Mouse (Mus musculus) forelimb bud, embryonic 11.5 days (tissue): ENCODE measurements around the gene Copg1.

Experiments used
- DNase-seq: peaks from one replicate; pipeline ENCODE4 v3.0.0-alpha.2; 2012; ENCODE audit warnings: low read depth, low spot score

The Copg1 gene

DNA sequence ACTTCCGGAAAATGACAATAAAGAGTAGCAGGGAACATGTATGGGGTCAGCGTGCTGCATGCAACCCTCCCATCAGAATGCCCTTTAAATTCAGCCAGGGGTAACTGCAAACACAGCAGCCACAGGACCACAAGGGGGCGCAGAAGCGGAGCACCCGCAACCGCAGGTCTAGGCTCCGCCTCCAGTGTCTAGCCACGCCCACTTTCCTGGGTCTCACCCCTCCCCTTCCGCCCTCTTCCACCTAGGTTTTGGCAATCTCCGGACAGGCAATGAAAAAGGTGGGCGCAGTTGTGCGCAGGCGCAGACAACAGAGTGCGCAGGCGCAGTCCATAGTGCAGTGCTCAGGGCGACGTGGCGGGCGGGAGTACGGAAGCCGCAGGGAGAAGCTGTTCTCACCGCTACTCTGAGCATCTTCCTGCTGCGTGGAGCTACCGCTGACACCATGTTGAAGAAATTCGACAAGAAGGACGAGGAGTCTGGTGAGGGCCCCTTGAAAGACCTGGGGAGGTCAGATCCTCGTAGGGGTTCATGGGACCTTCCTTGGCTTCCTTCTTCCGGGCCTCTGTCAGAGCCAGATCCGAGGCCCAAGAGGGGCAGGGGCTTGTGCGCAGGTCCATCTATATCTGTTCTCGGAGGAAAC is at the start of gene Copg1:
TSS of gene Copg1 (plus strand) at position 221 of the 640 bp plus-strand sequence.
- DNase-seq, result peak; percentile 100

DNA sequence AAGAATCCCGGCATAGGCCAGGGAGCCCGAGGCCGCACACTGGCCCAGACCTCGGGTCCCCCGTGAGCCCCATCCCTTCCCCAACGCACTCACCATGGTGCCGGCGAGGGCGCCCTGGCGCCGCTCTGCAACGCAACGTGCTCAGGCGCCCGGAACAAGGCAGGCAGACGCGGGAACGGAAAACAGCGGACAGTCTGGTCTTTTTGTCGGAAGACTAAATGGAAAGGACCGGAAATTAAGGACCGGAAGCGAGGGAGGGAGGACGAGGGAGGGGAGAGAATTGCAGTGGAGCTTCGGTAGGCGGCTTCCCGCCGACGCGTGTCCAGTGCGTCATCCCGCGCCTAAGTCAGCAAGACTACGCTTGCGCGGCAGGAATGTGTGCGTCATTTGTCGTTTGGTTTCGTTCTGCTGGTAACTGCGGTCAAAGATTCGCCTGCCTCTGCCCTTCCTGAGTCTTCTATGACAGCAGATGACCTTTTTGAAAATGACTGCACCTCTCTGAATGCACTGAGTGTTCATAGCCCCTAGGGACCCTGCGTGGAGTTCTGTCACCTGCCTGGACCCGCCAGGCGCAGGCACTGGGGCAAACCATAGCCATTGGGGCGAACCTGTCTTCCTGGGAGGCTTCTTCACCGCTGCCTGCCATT is 48.9 kb upstream of the Copg1 start, which contains the start of gene Isy1:
TSS of gene Isy1 (minus strand) at position 248 of the 647 bp plus-strand sequence.
- peak; percentile 98 for DNase-seq

DNA sequence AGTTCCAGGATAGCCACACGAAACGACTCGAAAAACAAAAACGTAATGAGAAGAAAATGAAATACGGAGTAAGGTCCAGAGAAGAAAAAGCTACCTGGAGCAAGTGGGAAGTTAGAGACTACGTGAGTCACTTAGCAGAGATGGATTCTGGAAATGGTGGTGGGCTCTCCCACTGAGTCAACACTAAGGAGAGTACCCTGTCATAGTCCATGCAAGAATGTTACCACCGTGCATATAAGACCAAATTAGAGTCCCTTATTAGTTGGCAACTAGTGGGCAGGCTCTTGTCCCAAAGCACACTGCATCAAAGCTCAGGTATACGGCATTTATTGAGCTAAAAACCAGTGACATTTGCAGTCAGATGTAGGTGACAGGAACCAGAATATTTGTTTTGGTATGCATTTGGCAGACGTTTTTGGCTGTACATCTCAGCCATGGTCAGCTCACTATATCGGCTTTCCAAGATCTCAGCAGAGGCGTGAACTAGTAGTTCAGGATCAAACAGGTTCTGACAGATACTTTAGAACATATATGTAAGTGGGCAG is 47.7 kb upstream of the Copg1 start:
- DNase-seq, result no peak

DNA sequence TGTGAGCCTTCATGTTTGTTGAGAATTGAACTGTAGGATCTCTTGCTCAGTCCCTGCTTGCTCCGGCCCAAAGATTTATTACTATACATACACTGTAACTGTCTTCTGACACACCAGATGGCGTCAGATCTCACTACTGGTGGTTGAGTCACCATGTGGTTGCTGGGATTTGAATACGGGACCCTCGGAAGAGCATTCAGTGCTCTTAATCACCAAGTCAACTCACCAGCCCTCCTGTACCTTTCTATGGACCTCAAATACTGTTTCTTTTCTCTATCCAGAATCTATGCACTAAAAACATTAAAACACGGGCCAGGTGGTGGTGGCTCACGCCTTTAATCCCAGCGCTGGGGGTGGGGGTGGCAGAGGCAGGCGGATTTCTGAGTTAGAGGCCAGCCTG is 46.0 kb upstream of the Copg1 start:
- DNase-seq, result no peak

DNA sequence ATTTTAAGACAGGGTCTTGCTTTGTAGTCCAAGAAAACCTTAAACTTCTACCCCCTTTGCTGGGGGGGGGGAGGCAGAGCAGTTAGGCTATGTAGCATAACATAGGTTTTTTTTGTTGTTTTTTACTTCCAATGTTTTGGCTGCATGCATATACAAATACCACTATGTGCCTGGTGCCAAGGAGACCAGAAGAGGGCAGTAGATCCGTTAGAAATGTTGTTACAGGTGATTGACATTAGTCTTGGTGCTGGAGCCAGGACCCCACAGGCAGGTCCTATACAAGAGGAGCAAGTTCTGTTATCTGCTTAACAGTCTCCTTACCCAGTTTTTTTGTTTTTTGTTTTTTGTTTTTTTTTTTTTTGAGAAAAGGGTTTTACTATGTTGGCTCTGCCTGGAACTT is 45.4 kb upstream of the Copg1 start:
- no peak for DNase-seq

DNA sequence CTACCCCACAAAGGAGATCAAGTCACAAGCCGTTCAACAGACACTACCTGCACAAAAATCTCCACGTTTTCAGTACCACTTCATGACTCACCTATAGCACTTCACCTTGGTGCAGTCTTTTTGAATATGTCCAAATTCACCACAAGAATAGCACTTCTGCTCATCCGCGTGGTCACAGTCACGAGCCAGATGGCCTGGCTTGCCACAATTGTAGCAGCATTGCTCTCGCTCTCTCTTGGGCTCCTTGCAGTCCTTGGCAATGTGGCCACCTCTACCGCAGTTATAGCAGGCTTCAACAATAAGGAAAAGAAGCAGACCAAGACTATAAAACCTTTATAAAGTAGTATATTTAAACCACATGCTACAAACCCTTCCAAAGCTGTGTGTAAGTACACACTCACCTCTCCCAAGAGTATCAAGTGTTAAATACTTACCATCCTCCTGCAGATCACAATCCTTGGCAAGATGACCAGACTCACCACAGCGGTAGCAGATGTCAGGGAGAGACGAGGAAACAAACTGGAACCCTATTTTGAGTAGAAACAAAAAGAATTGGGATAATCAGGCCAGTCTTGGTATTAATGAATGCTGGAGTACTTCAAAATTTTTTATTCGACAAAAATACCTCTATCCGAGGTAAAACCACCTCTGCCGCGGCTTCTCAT is 42.5 kb upstream of the Copg1 start:
- no peak for DNase-seq

DNA sequence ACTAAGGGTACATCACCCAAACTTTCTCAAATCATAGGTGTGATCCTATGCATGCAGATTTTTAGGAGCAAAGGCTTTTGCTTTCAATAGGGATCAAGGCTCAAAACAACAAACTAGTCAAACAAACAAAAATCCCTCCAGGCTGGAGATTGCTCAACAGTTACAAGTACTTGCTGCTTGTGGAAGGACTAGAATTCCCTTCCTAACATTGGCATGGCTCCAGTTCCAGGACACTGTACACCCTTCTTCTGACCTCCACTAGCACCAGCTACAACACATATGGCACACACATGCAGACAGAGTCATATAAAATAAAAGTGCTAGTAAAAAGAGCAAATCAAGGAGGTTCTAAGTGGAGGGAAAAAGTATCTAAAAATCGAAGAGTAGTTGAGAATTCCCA is 40.8 kb upstream of the Copg1 start:
- DNase-seq, result no peak

DNA sequence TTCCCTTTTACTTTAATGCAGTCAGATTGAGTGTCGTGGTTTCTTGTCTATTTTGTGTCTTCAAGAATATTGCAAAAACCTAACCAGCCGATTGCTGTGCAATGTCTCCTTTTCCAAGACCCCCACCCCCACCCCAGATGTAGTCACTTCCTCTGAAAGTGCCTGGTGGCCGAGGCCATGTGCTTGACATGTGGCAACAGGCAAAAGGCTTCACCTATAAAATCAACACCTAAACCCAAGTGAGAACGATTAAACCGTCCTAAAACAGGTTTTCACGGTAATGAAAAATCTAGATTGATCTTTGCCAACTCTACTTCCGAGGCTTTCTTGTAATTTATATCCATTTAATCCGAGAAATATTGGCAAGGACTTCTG is 37.8 kb upstream of the Copg1 start:
- peak; percentile 69 for DNase-seq

DNA sequence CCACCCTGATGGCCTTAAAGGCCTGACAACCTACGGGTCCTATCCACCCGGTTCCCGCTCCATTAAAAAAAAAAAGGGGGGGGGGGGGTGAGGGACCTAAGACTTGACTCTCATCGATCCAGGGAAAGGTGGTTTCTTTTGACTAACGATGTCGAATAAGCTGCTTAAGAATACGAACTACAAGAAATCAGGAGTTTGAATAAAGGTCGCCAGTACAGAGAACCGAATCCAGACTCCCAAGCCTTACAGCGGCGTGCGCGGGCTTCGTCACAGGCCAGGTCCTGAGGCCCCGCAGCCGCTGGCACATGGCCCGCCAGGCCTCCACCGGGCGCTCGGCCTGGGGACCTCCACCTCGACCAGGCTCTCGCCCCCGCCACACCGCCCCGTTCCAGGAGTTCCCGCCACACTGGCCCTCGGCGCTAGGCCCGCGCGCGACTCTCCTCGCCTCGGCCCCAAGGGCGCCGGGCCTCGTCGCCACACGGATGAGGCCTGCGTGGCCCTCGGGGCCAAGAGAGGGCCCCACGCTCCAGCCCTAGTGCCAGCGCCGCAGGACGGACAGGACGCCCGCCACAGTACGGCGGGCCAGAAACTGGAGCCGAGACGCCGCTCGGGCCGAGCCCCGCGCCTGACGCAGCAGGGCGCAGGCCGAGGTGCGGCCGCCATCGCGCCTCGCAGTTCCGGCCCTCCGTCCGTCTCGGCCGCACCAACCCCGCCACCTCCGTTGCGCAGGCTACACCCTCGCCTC is 37.3 kb upstream of the Copg1 start:
- peak; percentile 37 for DNase-seq

DNA sequence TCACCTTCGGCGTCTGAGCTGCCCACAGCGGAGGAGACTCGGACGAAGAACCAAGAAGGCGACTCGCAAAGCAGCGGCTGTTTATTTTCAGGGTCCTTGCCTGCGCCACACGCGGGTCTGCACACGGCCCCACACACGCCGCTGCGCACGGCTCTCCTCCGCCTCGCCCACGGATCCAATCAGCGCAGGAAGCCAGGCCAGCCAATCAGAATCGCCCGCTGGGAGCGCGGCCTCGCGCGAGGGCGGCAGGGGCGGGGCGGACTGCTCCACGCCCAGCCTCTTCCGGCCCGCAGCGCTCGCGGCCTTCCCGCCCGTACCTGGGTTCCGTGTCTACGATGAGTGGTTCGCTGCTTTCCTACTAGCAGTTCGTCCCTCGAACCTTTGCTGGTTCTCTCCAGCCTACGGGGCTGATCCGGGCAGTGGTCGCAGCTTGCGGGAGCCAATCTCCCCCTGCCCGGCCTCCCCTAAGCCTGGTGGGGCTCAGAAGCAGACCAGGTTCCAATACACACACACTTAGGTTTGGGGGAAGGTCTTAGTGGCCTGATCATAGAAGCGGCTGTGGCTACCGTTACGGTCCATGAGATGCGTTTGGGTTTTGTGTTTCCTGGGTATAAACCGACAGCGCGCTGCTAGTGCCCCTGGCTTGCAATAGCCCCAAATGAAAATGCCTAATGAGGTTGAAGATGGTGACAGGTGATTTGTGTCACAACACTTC is 36.6 kb upstream of the Copg1 start, which contains the start of gene Cnbp:
TSS of gene Cnbp (minus strand) at position 207 of the 715 bp plus-strand sequence.
- peak; percentile 97 for DNase-seq

DNA sequence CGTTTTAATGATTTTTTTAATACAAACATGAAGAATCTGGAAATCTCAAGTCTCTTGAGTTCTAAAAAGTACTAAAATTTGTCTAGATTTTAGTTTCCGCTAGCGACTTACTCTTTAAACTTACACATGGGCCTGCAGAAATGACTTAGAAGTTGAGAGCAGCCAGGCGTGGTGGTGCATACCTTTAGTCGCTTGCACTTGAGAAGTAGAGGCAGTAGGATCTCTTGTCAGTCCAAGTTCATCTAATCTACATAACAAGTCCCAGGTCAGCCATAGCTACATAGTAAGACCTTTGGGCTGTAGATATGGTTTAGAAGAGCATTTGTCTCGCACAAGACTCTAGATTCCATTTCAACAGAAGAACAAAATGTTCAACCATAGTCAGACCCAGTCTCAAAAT is 35.7 kb upstream of the Copg1 start:
- no peak for DNase-seq

DNA sequence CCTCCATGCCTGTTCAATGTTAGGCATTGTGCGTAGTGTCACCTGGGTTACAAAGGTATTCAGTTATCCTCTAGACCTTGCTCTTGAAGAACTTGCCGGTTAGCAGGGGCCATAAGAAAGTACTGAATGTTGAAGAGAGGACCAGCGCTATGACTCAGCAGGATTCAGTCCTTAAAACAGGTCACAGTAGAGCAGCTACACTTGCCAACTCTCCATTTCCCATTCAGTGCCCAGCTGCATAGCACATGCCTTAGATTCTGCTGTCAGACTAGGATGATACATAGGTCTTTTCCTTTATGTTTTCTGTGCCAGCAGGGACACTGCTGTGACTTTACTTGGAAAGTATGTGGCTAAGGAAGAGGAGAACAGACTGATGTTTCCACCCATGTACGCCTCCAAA is 34.2 kb upstream of the Copg1 start:
- DNase-seq, result no peak

DNA sequence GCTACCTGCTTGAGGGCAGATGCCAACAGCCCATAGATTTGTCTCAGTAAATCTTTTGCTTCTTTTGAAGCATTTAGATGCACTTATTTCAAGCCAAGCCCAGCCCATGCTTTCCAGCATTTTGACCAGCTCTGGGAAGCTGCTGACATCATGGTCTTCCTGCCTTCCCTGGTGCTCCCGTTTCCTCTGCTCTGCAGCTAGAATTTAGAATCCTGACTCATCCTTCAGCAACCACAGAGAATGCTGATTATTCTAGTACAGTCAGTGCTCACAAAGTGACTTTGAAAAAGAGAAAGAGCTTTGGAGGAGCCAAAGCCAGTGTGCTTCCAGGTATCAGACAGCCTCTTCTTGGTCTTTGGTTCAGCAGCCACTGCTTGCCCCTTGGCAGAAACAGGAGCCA is 30.5 kb upstream of the Copg1 start:
- DNase-seq, result no peak

DNA sequence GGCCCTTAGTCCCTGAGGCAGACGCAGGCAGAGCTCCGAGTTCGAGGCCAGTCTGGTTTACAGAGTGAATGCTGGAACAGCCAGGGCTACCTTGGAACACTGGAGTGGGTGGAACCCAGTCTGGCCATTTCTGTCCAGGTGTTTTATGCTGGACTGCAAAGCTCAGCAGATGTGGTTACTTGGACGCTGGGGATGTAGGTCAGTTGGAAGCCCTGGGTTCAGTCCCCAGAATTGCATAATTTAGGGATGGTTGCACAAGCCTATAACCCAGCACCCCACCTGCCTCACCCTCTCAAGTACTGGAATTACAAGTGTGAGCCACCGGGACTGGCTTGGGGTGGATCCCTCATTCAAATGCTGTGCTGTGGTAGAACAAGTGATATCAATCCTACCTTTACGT is 21.4 kb upstream of the Copg1 start:
- no peak for DNase-seq

DNA sequence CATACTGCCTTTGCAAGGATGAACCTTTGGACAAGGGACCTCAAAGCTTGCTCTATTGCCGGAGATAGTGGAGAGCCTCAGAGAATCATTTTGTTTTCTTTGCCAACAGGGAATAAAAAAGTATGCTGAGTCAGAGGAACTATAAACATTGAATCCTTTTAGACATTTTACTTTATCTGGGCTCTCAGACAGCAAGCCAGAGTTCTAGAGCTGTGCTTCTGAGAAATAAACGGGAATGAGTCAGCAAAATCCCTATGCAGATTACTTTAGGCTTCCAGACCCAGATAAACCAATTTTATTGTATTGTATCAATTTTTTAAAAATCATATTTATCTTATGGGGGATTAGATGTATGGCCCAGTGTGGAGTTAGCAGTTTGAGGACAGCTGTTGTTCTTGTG is 20.4 kb upstream of the Copg1 start:
- no peak for DNase-seq

DNA sequence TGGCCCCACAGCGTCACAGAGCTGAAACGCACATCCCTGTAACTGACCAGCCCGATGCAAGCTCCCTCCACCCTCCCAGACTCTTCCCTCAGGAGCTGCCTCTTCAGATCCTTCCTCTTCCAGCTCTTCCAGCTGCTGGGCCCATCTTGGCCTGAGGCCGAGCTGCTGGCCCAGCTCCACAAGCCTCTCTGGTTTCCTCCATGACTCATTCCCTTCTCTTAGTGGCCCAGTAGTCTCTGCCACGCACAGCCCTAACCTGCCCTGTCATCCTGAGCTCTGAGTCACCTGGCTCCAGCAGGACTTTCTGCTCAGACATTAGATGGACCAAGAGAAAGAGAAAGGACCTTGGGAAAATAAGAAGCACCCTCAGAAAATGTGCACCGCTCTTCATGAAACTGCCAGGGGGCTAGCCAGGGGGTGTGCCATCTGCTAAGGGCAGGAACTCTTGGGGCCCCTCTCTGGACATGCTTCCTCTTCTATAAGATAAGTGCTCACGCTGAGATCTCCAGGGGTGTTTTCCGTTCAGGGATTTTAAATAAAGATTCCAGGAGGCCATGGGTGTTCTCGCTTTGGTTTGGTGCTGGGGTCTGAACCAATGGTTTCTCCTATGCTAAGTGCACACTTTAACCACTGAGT is 18.6 kb upstream of the Copg1 start:
- DNase-seq, result no peak

DNA sequence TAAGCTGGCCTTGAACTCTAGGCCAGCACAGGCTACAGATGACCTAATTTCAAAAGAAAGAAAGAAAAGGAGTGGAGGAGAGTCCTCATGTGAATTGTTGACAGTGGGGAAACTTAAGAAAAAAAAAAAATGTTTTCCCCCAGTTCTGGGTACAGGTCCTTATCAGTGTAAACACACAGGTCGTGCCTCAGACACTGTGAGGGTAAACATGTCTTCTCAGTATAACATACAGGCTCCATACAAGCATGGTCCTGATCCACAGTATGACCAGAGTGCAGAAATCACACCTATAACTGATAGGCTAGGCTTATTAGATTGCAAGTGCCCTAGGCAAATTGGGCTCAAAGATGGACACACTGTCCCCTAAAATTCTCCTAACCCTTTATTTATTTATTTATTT is 17.2 kb upstream of the Copg1 start:
- no peak for DNase-seq

DNA sequence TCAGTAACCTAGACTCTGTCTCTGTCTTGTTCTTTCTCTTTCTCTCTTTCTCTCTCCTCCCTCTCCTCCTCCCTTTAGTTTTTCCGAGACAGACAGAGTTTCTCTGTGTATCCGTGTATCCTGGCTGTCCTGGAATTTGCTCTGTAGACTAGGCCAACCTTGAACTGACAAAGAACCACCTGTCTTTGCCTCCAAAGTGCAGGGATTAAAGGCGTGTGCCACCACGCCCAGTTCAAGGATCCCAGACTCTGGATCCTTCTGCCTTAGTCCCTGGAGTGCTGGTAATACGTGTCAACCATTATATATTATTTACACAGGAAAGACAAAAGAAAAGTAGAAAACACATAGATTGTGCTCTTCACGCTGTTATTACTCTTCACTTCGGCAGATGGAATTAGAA is 16.4 kb upstream of the Copg1 start:
- DNase-seq, result no peak

DNA sequence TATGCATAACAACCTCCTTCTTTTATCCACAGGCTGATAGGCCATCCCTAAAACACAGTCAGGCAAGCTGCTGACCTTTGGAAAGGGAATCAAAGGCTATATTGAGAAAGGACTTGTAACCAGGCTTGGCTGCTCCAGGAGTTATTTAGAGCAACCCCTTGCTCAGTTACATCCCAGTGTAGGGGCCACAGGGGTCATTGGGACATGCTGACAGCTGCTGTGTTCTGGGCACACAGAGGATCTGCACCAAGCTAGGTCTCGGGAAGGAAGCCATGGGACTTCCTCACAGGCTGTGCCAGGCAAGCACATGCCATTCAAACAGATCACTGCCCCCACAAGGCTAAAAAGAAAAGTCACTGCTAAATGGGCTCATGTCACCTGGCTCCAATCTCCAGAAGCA is 14.5 kb upstream of the Copg1 start:
- DNase-seq, result no peak

DNA sequence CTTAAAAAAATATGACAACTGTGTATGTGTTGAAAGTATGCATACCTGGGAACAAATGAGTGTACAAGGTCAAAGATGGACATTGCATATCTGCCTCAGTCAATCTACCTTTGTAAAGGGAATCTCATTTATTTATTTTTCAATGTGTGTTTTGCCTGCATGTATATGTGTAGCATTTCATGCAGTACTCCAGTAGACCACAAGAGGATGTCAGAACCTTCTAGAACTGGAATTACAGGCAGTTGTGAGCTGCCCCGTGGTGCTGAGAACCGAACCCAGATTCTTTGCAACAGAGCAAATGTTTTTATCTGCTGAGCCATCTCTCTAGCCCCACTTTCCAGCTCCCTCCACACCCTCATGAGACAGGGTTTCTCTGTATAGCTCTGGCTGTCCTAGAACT is 13.7 kb upstream of the Copg1 start:
- no peak for DNase-seq

DNA sequence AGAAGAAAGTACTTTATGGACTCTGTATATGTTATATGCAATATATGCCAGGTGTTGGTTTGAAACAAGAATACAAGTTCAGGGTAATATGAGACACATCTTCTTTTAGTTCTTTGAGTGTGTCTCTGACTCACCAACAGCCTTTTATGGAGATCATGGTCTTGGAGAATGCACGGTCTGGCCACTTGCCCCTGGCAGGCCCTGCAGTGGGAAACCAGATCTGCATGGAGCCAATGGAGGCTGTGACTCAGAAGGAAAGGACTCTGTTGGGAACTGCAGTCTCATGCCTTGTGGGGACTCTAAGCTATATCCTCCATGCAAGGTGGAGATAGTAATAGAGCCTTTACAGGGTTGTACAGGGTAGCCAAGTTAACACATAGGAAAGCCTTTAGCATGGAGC is 12.5 kb upstream of the Copg1 start:
- no peak for DNase-seq
